13 mouse cellular contexts compared by ENCODE assay signal in the genomic region with DNA sequence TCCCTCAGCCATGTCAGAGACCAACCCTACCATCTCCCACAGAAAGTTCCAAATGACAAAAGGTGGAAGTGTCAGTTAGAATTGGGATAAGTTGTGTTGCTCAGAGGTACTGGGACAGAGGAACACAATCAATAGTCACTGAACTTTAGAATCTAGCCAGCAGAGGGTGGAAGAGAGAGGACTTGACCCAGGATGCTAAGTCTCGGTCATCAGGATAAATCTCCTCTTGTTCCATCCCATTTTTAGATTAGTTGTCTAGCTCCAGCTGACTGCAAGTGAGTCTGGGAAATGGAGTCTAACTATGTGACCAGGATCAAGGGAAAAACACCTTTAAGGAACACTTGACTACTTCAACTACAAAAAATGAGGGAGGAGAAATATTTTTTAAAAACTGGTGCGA.
DNase-seq lines count a peak whose midpoint lies in the region; ATAC-seq and TF ChIP-seq lines count a peak whose summit lies in the region.
"Had no signal": no experiment of that assay in that cellular context is flagged by ENCODE, and none has a peak within 500 bp of the region (broad histone marks: within the 10 kb centered on the region; RNA-seq: fewer than 3 reads in every experiment).

No protein-coding gene starts in this region.

- no peak overlapping the region for H3K9ac ChIP-seq in intestine, postnatal 0 days (ENCODE audit: low read depth, low read length)
- H3K9ac ChIP-seq in intestine, embryonic 15.5 days = no peak overlapping the region
- H3K9ac ChIP-seq in CH12.LX (ENCODE audit: insufficient read depth, low read depth) = no peak overlapping the region
- no peak overlapping the region for H3K9ac ChIP-seq in hindbrain, embryonic 12.5 days
- H3K9ac ChIP-seq: liver, embryonic 13.5 days; midbrain, embryonic 12.5 days had no signal

- no peaks in the 10 kb centered on the region for H3K36me3 ChIP-seq in intestine, postnatal 0 days (ENCODE audit: control insufficient read depth, insufficient read depth)
- H3K36me3 ChIP-seq in intestine, embryonic 15.5 days = no peaks in the 10 kb centered on the region
- H3K36me3 ChIP-seq in CH12.LX (replicated peaks in 1 of 2; ENCODE audit: control insufficient read depth in 1 of 2, insufficient read depth in 1 of 2, low read length in 1 of 2) = no peaks in the 10 kb centered on the region
- H3K36me3 ChIP-seq in hindbrain, embryonic 12.5 days = no peaks in the 10 kb centered on the region
- H3K36me3 ChIP-seq: liver, embryonic 13.5 days; midbrain, embryonic 12.5 days had no signal

- H3K79me2 ChIP-seq in CH12.LX (replicated peaks; ENCODE audit: control insufficient read depth, extremely low read depth, insufficient read depth, poor library complexity, severe bottlenecking) = no peaks in the 10 kb centered on the region

- ATAC-seq in CD4-positive, CD25-positive, alpha-beta regulatory T cell, adult 4 months = no peak
- no peak for ATAC-seq in intestine, postnatal 0 days
- no peak for ATAC-seq in intestine, embryonic 15.5 days
- ATAC-seq in hindbrain, embryonic 12.5 days (ENCODE audit: low FRiP score) = no peak

- dilution Hi-C loops in CH12.LX (cut with MboI; ENCODE audit: extremely low pct_ligation_motif_present, extremely low pct_unique_long_range_greater_than_20kb, low sequenced_read_pairs) = no loop called here

- TF ChIP-seq RAD21 in CH12.LX (IDR thresholded peaks at IDR 0.05; ENCODE audit: low read depth, low read length) = peak; percentile 32

- TF ChIP-seq POLR2A in CH12.LX (IDR thresholded peaks at IDR 0.05; ENCODE audit: low read depth, low read length) = no peak

- no peaks in the 10 kb centered on the region for H3K9me3 ChIP-seq in intestine, postnatal 0 days (ENCODE audit: control insufficient read depth)
- H3K9me3 ChIP-seq in intestine, embryonic 15.5 days = no peaks in the 10 kb centered on the region
- no peaks in the 10 kb centered on the region for H3K9me3 ChIP-seq in CH12.LX (replicated peaks; ENCODE audit: low read length)
- H3K9me3 ChIP-seq in hindbrain, embryonic 12.5 days (replicated peaks) = no peaks in the 10 kb centered on the region
- H3K9me3 ChIP-seq: liver, embryonic 13.5 days; midbrain, embryonic 12.5 days had no signal

- in situ Hi-C loops in CH12.LX (cut with MboI; ENCODE audit: low pct_ligation_motif_present, low pct_unique_long_range_greater_than_20kb, low sequenced_read_pairs) = no loop called here

- peak; percentile 3 for DNase-seq in CD4-positive, CD25-positive, alpha-beta regulatory T cell, adult 2 months (ENCODE audit: low read depth, low spot score)
- peak; percentile 17 for DNase-seq in CH12.LX (ENCODE audit: extremely low read depth)
- DNase-seq in kidney, postnatal 10 days = peak; percentile 15
- DNase-seq in urinary bladder, postnatal 14 days (ENCODE audit: low spot score) = no peak
- DNase-seq: cerebellum, adult 11-12 months; layer of hippocampus, adult 9-11 months; liver, embryonic 13.5 days had no signal

- H3K4me3 ChIP-seq in intestine, postnatal 0 days (ENCODE audit: low read depth, low read length) = no peak overlapping the region
- no peak overlapping the region for H3K4me3 ChIP-seq in intestine, embryonic 15.5 days (replicated peaks)
- no peak overlapping the region for H3K4me3 ChIP-seq in CH12.LX (replicated peaks in 1 of 3; ENCODE audit: low read depth in 2 of 3, low read length in 2 of 3, poor library complexity in 1 of 3)
- no peak overlapping the region for H3K4me3 ChIP-seq in hindbrain, embryonic 12.5 days
- H3K4me3 ChIP-seq: erythroblast, embryonic 14.5 days; liver, embryonic 13.5 days; midbrain, embryonic 12.5 days had no signal

- no peak overlapping the region for H3K27ac ChIP-seq in intestine, postnatal 0 days (ENCODE audit: low read depth, low read length)
- no peak overlapping the region for H3K27ac ChIP-seq in intestine, embryonic 15.5 days
- no peak overlapping the region for H3K27ac ChIP-seq in CH12.LX (ENCODE audit: insufficient read depth, low read depth)
- H3K27ac ChIP-seq in hindbrain, embryonic 12.5 days = no peak overlapping the region
- H3K27ac ChIP-seq: liver, embryonic 13.5 days; midbrain, embryonic 12.5 days had no signal

- H3K27me3 ChIP-seq in intestine, postnatal 0 days (replicated peaks; ENCODE audit: control insufficient read depth, insufficient read depth, low read length) = no peaks in the 10 kb centered on the region
- H3K27me3 ChIP-seq in intestine, embryonic 15.5 days (replicated peaks) = no peaks in the 10 kb centered on the region
- H3K27me3 ChIP-seq in CH12.LX (replicated peaks) = no peaks in the 10 kb centered on the region
- no peaks in the 10 kb centered on the region for H3K27me3 ChIP-seq in hindbrain, embryonic 12.5 days
- H3K27me3 ChIP-seq: liver, embryonic 13.5 days; midbrain, embryonic 12.5 days had no signal

- no peaks in the 10 kb centered on the region for H3K4me1 ChIP-seq in intestine, postnatal 0 days (replicated peaks; ENCODE audit: control insufficient read depth, insufficient read depth, low read length)
- no peaks in the 10 kb centered on the region for H3K4me1 ChIP-seq in intestine, embryonic 15.5 days (replicated peaks)
- peaks cover 0 to 6% of the 10 kb centered on the region in 2 experiments; a peak in 1 of 4 replicates for H3K4me1 ChIP-seq in CH12.LX (ENCODE audit: control insufficient read depth in 1 of 2, insufficient read depth in 2 of 2)
- no peaks in the 10 kb centered on the region for H3K4me1 ChIP-seq in hindbrain, embryonic 12.5 days
- H3K4me1 ChIP-seq: liver, embryonic 13.5 days; midbrain, embryonic 12.5 days had no signal

- peak; percentile 67 for TF ChIP-seq CTCF in intestine, postnatal 0 days (IDR thresholded peaks at IDR 0.05; ENCODE audit: low read depth)
- peak in 1 of 2 experiments; percentile 48; a peak in 2 of 4 replicates for TF ChIP-seq CTCF in CH12.LX (conservative IDR thresholded peaks at IDR 0.05 in 1 of 2, IDR thresholded peaks at IDR 0.05 in 1 of 2; ENCODE audit: low read depth in 2 of 2, low read length in 2 of 2)

- TF ChIP-seq EP300 in CH12.LX (IDR thresholded peaks at IDR 0.05; ENCODE audit: low read length) = no peak

- H3K4me2 ChIP-seq in intestine, postnatal 0 days (replicated peaks; ENCODE audit: low read depth) = no peak overlapping the region
- H3K4me2 ChIP-seq in intestine, embryonic 15.5 days (replicated peaks) = no peak overlapping the region
- no peak overlapping the region for H3K4me2 ChIP-seq in CH12.LX (ENCODE audit: insufficient read depth, low read depth, poor library complexity, severe bottlenecking)
- no peak overlapping the region for H3K4me2 ChIP-seq in hindbrain, embryonic 12.5 days (replicated peaks)
- H3K4me2 ChIP-seq: liver, embryonic 13.5 days; midbrain, embryonic 12.5 days had no signal

- WGBS in intestine, postnatal 0 days = 61% methylated on average over 2 of the region's 2 CpGs
- WGBS in intestine, embryonic 15.5 days = 72% methylated on average over 2 of the region's 2 CpGs
- 67% methylated on average over 2 of the region's 2 CpGs for WGBS in hindbrain, embryonic 12.5 days

TF ChIP-seq in CH12.LX, 34 proteins besides CTCF, POLR2A, EP300 and RAD21:
- TF ChIP-seq SMC3 (IDR thresholded peaks at IDR 0.05; ENCODE audit: low read depth, low read length) (peak; percentile 43), JUND (conservative IDR thresholded peaks at IDR 0.05; ENCODE audit: low read depth, low read length) (no peak)
